Mouse (Mus musculus) E14TG2a.4 (cell line): ENCODE measurements around the gene Slc35g2.

Source experiments
- CTCF ChIP-seq: conservative IDR thresholded peaks from 2 replicates; pipeline ENCODE4 v1.5.1; 2014; ENCODE audit warnings: low read length
- NANOG ChIP-seq: IDR thresholded peaks from 2 replicates; pipeline ENCODE4 v1.6.1; 2014; ENCODE audit warnings: borderline replicate concordance, low read length, mixed read lengths

- no peak for TF ChIP-seq CTCF
- no peak for TF ChIP-seq NANOG
These were observed 621 bp upstream of the Slc35g2 start for GRCm38 (mm10) chr9:100571511-100571910.
